Mouse (Mus musculus) CH12.LX (cell line): ENCODE data around the gene Rab21. TPM values are rescaled to one million over a fixed set of nuclear protein-coding genes. Genes with fewer than 3 reads are reported as not detected.

Source experiments
- DNase-seq: peaks from one replicate; pipeline ENCODE4 v3.0.0-alpha.2; 2013; ENCODE audit errors: extremely low read depth
- H3K27ac ChIP-seq: 2 replicates; pipeline ENCODE4 v1.5.1; 2012; ENCODE audit warnings: low read depth, mild to moderate bottlenecking, control low read depth, moderate library complexity; ENCODE audit not compliant: insufficient read depth
- H3K27me3 ChIP-seq: replicated peaks from 2 replicates; pipeline ENCODE3; 2012; ENCODE audit warnings: inconsistent platforms
- H3K36me3 ChIP-seq, 2 experiments: replicated peaks in 1 of 2; 2 replicates each; pipeline versions ENCODE3 to v1.6.1; 2012; ENCODE audit warnings: inconsistent platforms in 1 of 2, low read length in 1 of 2, mild to moderate bottlenecking in 1 of 2, mixed read lengths in 1 of 2, moderate library complexity in 1 of 2; ENCODE audit not compliant: control insufficient read depth in 1 of 2, insufficient read depth in 1 of 2
- H3K4me1 ChIP-seq, 2 experiments: 2 replicates each; pipeline ENCODE4 v1.6.1; 2012; ENCODE audit warnings: inconsistent platforms in 1 of 2, moderate library complexity in 1 of 2; ENCODE audit not compliant: insufficient read depth in 2 of 2, control insufficient read depth in 1 of 2
- H3K4me2 ChIP-seq: 2 replicates; pipeline ENCODE4 v1.6.1; 2012; ENCODE audit warnings: low read depth, mild to moderate bottlenecking, control low read depth; ENCODE audit not compliant: poor library complexity, insufficient read depth, severe bottlenecking
- H3K4me3 ChIP-seq, 3 experiments: fragments of 150-350 bp in 1 of 3; sonication (generic) in 1 of 3; replicated peaks in 1 of 3; 2 replicates each; pipeline versions ENCODE3 to v1.5.1; 2011 to 2012; ENCODE audit warnings: low read depth in 2 of 3, low read length in 2 of 3, mild to moderate bottlenecking in 2 of 3, moderate library complexity in 2 of 3, control low read depth in 1 of 3, improper control_type of control experiment in 1 of 3, inconsistent platforms in 1 of 3, mixed read lengths in 1 of 3; ENCODE audit not compliant: poor library complexity in 1 of 3
- H3K79me2 ChIP-seq: replicated peaks from 2 replicates; pipeline ENCODE4 v1.6.1; 2012; ENCODE audit warnings: mild to moderate bottlenecking, moderate library complexity; ENCODE audit not compliant: control insufficient read depth, poor library complexity, insufficient read depth, severe bottlenecking; ENCODE audit errors: extremely low read depth
- H3K9ac ChIP-seq: 2 replicates; pipeline ENCODE4 v1.6.1; 2012; ENCODE audit warnings: low read depth, mild to moderate bottlenecking, control low read depth, moderate library complexity; ENCODE audit not compliant: insufficient read depth
- H3K9me3 ChIP-seq: replicated peaks from 2 replicates; pipeline ENCODE3; 2012; ENCODE audit warnings: low read length, inconsistent platforms, mixed read lengths
- BHLHE40 ChIP-seq: IDR thresholded peaks from 2 replicates; pipeline ENCODE4 v1.6.1; 2011; ENCODE audit warnings: mild to moderate bottlenecking, low read depth, low read length, improper control_type of control experiment
- CHD1 ChIP-seq: IDR thresholded peaks from 2 replicates; pipeline ENCODE4 v1.6.1; 2012; ENCODE audit warnings: low read depth, low read length, improper control_type of control experiment, inconsistent platforms
- CHD2 ChIP-seq: IDR thresholded peaks from 2 replicates; pipeline ENCODE4 v1.6.1; 2011; ENCODE audit warnings: low read length, improper control_type of control experiment
- E2F4 ChIP-seq: IDR thresholded peaks from 2 replicates; pipeline ENCODE4 v1.6.1; 2011; ENCODE audit warnings: low read depth, low read length, improper control_type of control experiment; ENCODE audit not compliant: insufficient replicate concordance
- ELF1 ChIP-seq: IDR thresholded peaks from 2 replicates; pipeline ENCODE4 v1.6.1; 2014; ENCODE audit warnings: low read depth, mild to moderate bottlenecking, inconsistent platforms, low read length, improper control_type of control experiment
- EP300 ChIP-seq: IDR thresholded peaks from 2 replicates; pipeline ENCODE4 v1.6.1; 2011; ENCODE audit warnings: low read length, improper control_type of control experiment
- GABPA ChIP-seq: IDR thresholded peaks from 2 replicates; pipeline ENCODE4 v1.6.1; 2012; ENCODE audit warnings: low read depth, low read length, improper control_type of control experiment, inconsistent platforms; ENCODE audit not compliant: insufficient replicate concordance
- HCFC1 ChIP-seq: IDR thresholded peaks from 2 replicates; pipeline ENCODE4 v1.6.1; 2012; ENCODE audit warnings: low read depth, mild to moderate bottlenecking, inconsistent platforms, low read length, improper control_type of control experiment
- JUN ChIP-seq: IDR thresholded peaks from 2 replicates; pipeline ENCODE4 v1.6.1; 2011; ENCODE audit warnings: low read depth, mild to moderate bottlenecking, low read length, improper control_type of control experiment, moderate library complexity; ENCODE audit not compliant: insufficient read depth
- JUND ChIP-seq: conservative IDR thresholded peaks from 2 replicates; pipeline ENCODE4 v1.6.1; 2011; ENCODE audit warnings: low read depth, low read length, improper control_type of control experiment
- MAFK ChIP-seq: IDR thresholded peaks from 2 replicates; pipeline ENCODE4 v1.6.1; 2011; ENCODE audit warnings: low read length, improper control_type of control experiment; ENCODE audit not compliant: insufficient replicate concordance
- MAX ChIP-seq: IDR thresholded peaks from 2 replicates; pipeline ENCODE4 v1.6.1; 2011; ENCODE audit warnings: low read length, improper control_type of control experiment
- MEF2A ChIP-seq: IDR thresholded peaks from 2 replicates; pipeline ENCODE4 v1.6.1; 2014; ENCODE audit warnings: low read depth, mild to moderate bottlenecking, inconsistent platforms, low read length, improper control_type of control experiment, borderline replicate concordance
- MXI1 ChIP-seq: IDR thresholded peaks from 2 replicates; pipeline ENCODE4 v1.6.1; 2011; ENCODE audit warnings: mild to moderate bottlenecking, low read depth, low read length, improper control_type of control experiment
- MYC ChIP-seq: IDR thresholded peaks from 2 replicates; pipeline ENCODE4 v1.6.1; 2011; ENCODE audit warnings: low read depth, mild to moderate bottlenecking, improper control_type of control experiment, low read length
- NELFE ChIP-seq: IDR thresholded peaks from 2 replicates; pipeline ENCODE4 v1.6.1; 2011; ENCODE audit warnings: low read depth, low read length, improper control_type of control experiment
- NRF1 ChIP-seq: IDR thresholded peaks from 2 replicates; pipeline ENCODE4 v1.6.1; 2014; ENCODE audit warnings: low read depth, mild to moderate bottlenecking, inconsistent platforms, low read length, improper control_type of control experiment, moderate library complexity
- POLR2A ChIP-seq: IDR thresholded peaks from 2 replicates; pipeline ENCODE4 v1.6.1; 2011; ENCODE audit warnings: low read depth, mild to moderate bottlenecking, improper control_type of control experiment, low read length
- RAD21 ChIP-seq: IDR thresholded peaks from 2 replicates; pipeline ENCODE4 v1.6.1; 2011; ENCODE audit warnings: low read depth, mild to moderate bottlenecking, low read length, improper control_type of control experiment, moderate library complexity
- SMC3 ChIP-seq: IDR thresholded peaks from 2 replicates; pipeline ENCODE4 v1.6.1; 2011; ENCODE audit warnings: low read depth, low read length, improper control_type of control experiment
- UBTF ChIP-seq: IDR thresholded peaks from 2 replicates; pipeline ENCODE4 v1.6.1; 2012; ENCODE audit warnings: low read depth, mild to moderate bottlenecking, inconsistent platforms, low read length, improper control_type of control experiment, moderate library complexity
- USF1 ChIP-seq: IDR thresholded peaks from 2 replicates; pipeline ENCODE4 v1.6.1; 2014; ENCODE audit warnings: low read depth, mild to moderate bottlenecking, inconsistent platforms, low read length, improper control_type of control experiment
- ZC3H11A ChIP-seq: IDR thresholded peaks from 2 replicates; pipeline ENCODE4 v1.6.1; 2012; ENCODE audit warnings: low read depth, mild to moderate bottlenecking, inconsistent platforms, low read length, improper control_type of control experiment
- ZKSCAN1 ChIP-seq: IDR thresholded peaks from 2 replicates; pipeline ENCODE4 v1.6.1; 2012; ENCODE audit warnings: low read depth, inconsistent platforms, low read length, improper control_type of control experiment, borderline replicate concordance
- ZNF384 ChIP-seq: IDR thresholded peaks from 2 replicates; pipeline ENCODE4 v1.6.1; 2012; ENCODE audit warnings: low read depth, low read length, improper control_type of control experiment, inconsistent platforms
- dilution Hi-C: fragments of 300-500 bp; cut with MboI; formaldehyde crosslinking; loops from 2 replicates; pipeline ENCODE4 v1.14.3; 2020; ENCODE audit warnings: low sequenced_read_pairs; ENCODE audit not compliant: extremely low pct_unique_long_range_greater_than_20kb, extremely low pct_ligation_motif_present
- in situ Hi-C: fragments of 300-500 bp; cut with MboI; formaldehyde crosslinking; loops from 3 replicates; pipeline ENCODE4 v1.14.3; 2019; ENCODE audit warnings: low sequenced_read_pairs, low pct_ligation_motif_present, low pct_unique_long_range_greater_than_20kb, mixed read lengths
- polyA plus RNA-seq: library from polyadenylated mRNA; unstranded; fragments of >175 nt; gene quantifications from 2 replicates; pipeline ENCODE4 v1.2.1, GENCODE M21; 2012; ENCODE audit warnings: low read depth; ENCODE audit not compliant: insufficient read length
- total RNA-seq, 2 experiments: library from RNA; depleted of rRNA; stranded (reverse); fragments of 300-350 nt in 1 of 2; fragments of >200 nt in 1 of 2; gene quantifications; 2 replicates each; pipeline ENCODE4 v1.2.3; 2012 to 2014

The Rab21 gene
- total and polyA plus RNA-seq, 3 experiments, result 55.6 to 58.4 (median 57.4) TPM

- dilution Hi-C loops, result no loop called here
- H3K36me3 ChIP-seq, result peaks cover 20 to 42% of the 10 kb centered on the region in 2 experiments
Observed at GRCm38 (mm10) chr10:115356106-115356505, 40.7 kb upstream of the Rab21 start.

GRCm38 (mm10) chr10:115355016-115355415 lies 39.6 kb upstream of the Rab21 start:
- Histone ChIP-seq H3K27me3 (no peaks in the 10 kb centered on the region), H3K27ac (no peak overlapping the region), H3K9me3 (no peaks in the 10 kb centered on the region), H3K36me3 (peaks cover 20 to 47% of the 10 kb centered on the region in 2 experiments), H3K4me1 (peaks cover 8 to 20% of the 10 kb centered on the region in 2 experiments), H3K4me2 (no peak overlapping the region), H3K4me3 (no peak overlapping the region), H3K9ac (no peak overlapping the region), H3K79me2 (no peaks in the 10 kb centered on the region)
- no peak for DNase-seq
- TF ChIP-seq NELFE, result no peak
- TF ChIP-seq BHLHE40, result no peak
- no peak for TF ChIP-seq JUN
- no peak for TF ChIP-seq UBTF
- TF ChIP-seq EP300, result no peak
- TF ChIP-seq MXI1, result no peak
- no peak for TF ChIP-seq HCFC1
- no peak for TF ChIP-seq GABPA
- no peak for TF ChIP-seq USF1
- TF ChIP-seq CHD2, result no peak
- TF ChIP-seq MAFK, result no peak
- TF ChIP-seq MEF2A, result no peak
- in situ Hi-C loops, result no loop called here
- dilution Hi-C loops, result no loop called here

More at GRCm38 (mm10) chr10:115356106-115356505, 40.7 kb upstream of the Rab21 start:
- H3K4me1 ChIP-seq, result peaks cover 3 to 22% of the 10 kb centered on the region in 2 experiments
- in situ Hi-C loops, result no loop called here
- TF ChIP-seq GABPA (no peak), ZKSCAN1 (no peak), ZC3H11A (no peak), EP300 (no peak), JUN (no peak), SMC3 (no peak), MXI1 (no peak), POLR2A (no peak), NRF1 (no peak), RAD21 (no peak), MYC (no peak), CHD2 (no peak), CHD1 (no peak), ZNF384 (no peak), MEF2A (no peak), ELF1 (no peak), E2F4 (no peak), MAX (no peak), JUND (no peak)
- no peak overlapping the region for H3K4me2 ChIP-seq
- no peak overlapping the region for H3K27ac ChIP-seq
- H3K27me3 ChIP-seq, result no peaks in the 10 kb centered on the region
- H3K9ac ChIP-seq, result no peak overlapping the region
- H3K79me2 ChIP-seq, result peaks cover 6% of the 10 kb centered on the region; the same call in 1 of the 2 replicates
- DNase-seq, result no peak
- no peak overlapping the region for H3K4me3 ChIP-seq
- H3K9me3 ChIP-seq, result no peaks in the 10 kb centered on the region
